Mouse (Mus musculus): ENCODE results near the gene Ccno.

GRCm38 (mm10) chr13:112989541-112989940 lies 1.9 kb downstream of the Ccno start:
- TF ChIP-seq CTCF (IDR thresholded peaks at IDR 0.05; ENCODE audit: extremely low read depth, insufficient read length, insufficient replicate concordance, low read depth, low read length) (no peak), POLR2A (IDR thresholded peaks at IDR 0.05; ENCODE audit: low read depth, low read length) (no peak)
